Mouse (Mus musculus) layer of hippocampus, adult 18-20 months (tissue): ENCODE measurements at regions not wholly inside any gene's neighbourhood (a gene's known extent, or its start where the extent isn't known, plus 50 kb on each side); places are given as distances from the start of the nearest gene placed in this dataset.

Experiments
- DNase-seq, 2 experiments: peaks; one replicate each; pipeline ENCODE4 v3.0.0; 2022; ENCODE audit warnings: low spot score in 2 of 2

- no peak for DNase-seq
These were observed 1211.1 kb upstream of the Pcdh17 start for GRCm38 (mm10) chr14:83232262-83232661.

- DNase-seq = peak; percentile 12 to 51
These were observed 1196.5 kb upstream of the Pcdh17 start for GRCm38 (mm10) chr14:83246891-83247290.

DNA sequence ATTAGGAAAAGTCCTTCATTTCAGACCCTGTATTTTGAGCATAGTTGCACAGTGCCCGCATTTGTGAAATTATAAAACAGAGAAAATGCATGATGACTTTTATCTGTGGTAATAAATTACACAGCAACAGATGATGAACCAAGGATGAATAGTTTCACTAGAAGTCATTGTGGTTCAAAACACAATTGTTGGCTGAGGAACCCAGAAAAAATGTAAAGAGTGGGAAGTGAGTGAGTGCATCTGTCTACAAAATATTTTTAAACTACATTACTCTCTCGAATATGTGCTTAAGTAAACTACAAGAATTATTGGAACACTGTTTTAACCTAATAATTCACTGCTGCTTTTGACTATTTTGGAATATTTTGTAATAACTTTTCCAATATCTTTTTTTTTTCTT, 1196.0 kb upstream of the Pcdh17 start:
- no peak for DNase-seq

- DNase-seq = no peak
These were observed 1190.4 kb upstream of the Pcdh17 start for GRCm38 (mm10) chr14:83252922-83253321.

GRCm38 (mm10) chr14:83302599-83302998, 1140.8 kb upstream of the Pcdh17 start:
- no peak for DNase-seq

- no peak for DNase-seq
These were observed 1122.6 kb upstream of the Pcdh17 start for GRCm38 (mm10) chr14:83320773-83321172.

- DNase-seq = no peak
These were observed 1080.2 kb upstream of the Pcdh17 start for GRCm38 (mm10) chr14:83363153-83363552.
